Mouse (Mus musculus): ENCODE measurements at regions not wholly inside any gene's neighbourhood (a gene's known extent, or its start where the extent isn't known, plus 50 kb on each side); places are given as distances from the start of the nearest gene placed in this dataset.
"Not testable (repeated sequence)": the region's sequence is repeated elsewhere in the genome, so short reads cannot be mapped to it uniquely, and the experiment has no call there.

DNA sequence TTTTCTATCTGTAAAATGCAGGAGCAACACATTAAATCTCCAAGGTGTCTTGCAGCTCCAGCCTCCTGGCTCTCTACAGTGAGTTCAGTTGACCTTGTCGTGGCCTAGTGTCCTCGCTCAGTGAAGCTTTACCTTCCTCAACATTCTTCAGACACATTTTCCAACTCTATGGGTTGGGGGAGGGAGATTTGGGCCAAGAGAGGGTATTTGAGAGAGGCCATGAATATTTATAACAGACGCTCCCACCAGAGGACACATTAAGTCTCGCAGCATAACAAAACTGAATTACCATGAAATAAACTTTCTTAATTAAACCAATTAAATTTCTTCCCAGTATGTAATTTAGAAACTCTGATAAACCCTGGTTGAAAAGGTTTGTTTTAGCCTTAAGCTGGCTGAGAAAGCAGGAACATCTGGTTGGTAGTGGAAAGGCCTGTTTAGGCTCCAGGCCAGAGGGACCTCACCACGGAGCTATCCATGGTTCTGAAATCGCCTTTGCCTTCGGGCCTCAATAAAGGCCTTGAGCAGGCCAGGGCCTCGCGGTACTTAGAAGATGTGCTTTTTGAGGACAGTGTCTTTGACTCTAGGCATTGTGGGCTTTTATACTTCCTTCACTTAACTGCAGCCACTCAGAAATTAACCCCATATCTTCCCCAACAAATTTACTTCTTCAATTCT lies 109.9 kb downstream of the Dmrta2 start:
- no peak overlapping the region for H3K27ac ChIP-seq
- H3K4me3 ChIP-seq (replicated peaks): no peak overlapping the region
- H3K4me1 ChIP-seq (replicated peaks): no peaks in the 10 kb centered on the region
- H3K4me2 ChIP-seq: no peak overlapping the region
- ATAC-seq (ENCODE audit: insufficient number of reproducible peaks, insufficient read depth, low FRiP score, low TSS enrichment, low read depth): peak; percentile 87
- H3K9ac ChIP-seq (replicated peaks): no peak overlapping the region
- no peaks in the 10 kb centered on the region for H3K36me3 ChIP-seq
- H3K27me3 ChIP-seq: no peaks in the 10 kb centered on the region
- H3K9me3 ChIP-seq: no peaks in the 10 kb centered on the region
- WGBS: 39% methylated on average over 9 of the region's 9 CpGs

DNA sequence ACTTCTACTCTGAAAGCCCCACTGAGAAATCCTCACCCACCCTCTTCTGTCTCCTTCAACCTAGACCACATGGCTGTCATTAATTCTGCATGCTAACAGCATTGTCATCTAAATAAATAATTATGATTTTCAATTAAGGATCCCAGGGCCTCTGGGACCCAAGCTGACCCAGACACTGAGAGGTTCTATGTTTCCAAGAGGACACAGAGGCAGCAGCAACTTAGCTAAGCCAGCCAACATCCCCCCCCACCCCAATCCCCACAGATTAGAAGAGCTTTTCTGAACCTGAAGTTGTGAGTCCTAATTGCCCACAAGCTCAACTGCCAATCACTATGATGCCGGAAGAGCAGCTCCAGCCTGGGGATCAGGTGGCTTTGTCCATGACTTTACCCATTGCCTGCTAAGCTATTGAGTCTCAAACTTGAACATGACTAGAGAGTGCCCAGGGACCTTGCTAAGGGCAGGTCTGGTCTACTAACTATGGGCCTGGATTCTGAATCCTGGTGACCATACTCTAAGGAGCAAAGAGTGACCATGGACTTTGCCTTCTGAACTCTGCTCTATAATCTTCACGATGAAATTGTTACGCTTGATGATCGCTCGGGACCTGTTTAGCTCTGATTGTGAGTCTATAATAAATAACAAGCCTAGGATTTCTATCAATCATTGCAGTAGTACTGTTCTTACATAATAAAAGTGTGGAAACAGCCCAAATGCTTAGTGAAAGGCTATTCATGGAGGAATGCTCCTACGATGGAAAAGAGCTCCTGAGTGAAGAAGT lies 115.4 kb downstream of the Dmrta2 start:
- no peaks in the 10 kb centered on the region for H3K36me3 ChIP-seq
- H3K4me2 ChIP-seq: no peak overlapping the region
- H3K27me3 ChIP-seq: no peaks in the 10 kb centered on the region
- no peak overlapping the region for H3K9ac ChIP-seq (replicated peaks)
- H3K27ac ChIP-seq: no peak overlapping the region
- no peaks in the 10 kb centered on the region for H3K9me3 ChIP-seq
- H3K4me1 ChIP-seq (replicated peaks): no peaks in the 10 kb centered on the region
- no peak for ATAC-seq (ENCODE audit: insufficient number of reproducible peaks, insufficient read depth, low FRiP score, low TSS enrichment, low read depth)
- 92% methylated on average over 6 of the region's 6 CpGs for WGBS
- no peak overlapping the region for H3K4me3 ChIP-seq (replicated peaks)

DNA sequence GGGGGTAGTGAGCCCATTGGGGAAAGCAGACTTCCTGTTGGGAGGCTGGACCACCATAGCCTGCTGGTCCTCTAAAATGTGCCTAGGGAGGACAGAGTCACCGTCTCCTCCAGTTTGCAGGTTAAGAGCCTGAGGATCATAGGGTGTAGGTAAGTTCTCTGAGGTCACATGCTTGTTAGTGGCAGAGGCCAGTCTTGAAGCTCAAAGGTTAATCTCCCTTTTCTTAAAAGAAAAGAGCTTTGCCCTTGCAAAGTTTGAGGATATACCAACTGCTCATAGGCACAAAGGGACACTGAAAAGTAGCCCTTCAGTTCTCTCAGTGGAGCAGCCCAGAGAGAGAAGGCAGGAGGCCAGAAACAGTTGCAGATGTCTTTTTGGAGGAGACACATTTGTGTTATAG lies 116.7 kb downstream of the Dmrta2 start:
- WGBS: 84% methylated on average over 1 of the region's 1 CpGs
- Histone ChIP-seq H3K9ac (replicated peaks) (no peak overlapping the region), H3K4me1 (replicated peaks) (no peaks in the 10 kb centered on the region), H3K9me3 (no peaks in the 10 kb centered on the region), H3K27me3 (no peaks in the 10 kb centered on the region), H3K4me3 (replicated peaks) (no peak overlapping the region), H3K4me2 (no peak overlapping the region), H3K27ac (no peak overlapping the region), H3K36me3 (no peaks in the 10 kb centered on the region)
- no peak for ATAC-seq (ENCODE audit: insufficient number of reproducible peaks, insufficient read depth, low FRiP score, low TSS enrichment, low read depth)

DNA sequence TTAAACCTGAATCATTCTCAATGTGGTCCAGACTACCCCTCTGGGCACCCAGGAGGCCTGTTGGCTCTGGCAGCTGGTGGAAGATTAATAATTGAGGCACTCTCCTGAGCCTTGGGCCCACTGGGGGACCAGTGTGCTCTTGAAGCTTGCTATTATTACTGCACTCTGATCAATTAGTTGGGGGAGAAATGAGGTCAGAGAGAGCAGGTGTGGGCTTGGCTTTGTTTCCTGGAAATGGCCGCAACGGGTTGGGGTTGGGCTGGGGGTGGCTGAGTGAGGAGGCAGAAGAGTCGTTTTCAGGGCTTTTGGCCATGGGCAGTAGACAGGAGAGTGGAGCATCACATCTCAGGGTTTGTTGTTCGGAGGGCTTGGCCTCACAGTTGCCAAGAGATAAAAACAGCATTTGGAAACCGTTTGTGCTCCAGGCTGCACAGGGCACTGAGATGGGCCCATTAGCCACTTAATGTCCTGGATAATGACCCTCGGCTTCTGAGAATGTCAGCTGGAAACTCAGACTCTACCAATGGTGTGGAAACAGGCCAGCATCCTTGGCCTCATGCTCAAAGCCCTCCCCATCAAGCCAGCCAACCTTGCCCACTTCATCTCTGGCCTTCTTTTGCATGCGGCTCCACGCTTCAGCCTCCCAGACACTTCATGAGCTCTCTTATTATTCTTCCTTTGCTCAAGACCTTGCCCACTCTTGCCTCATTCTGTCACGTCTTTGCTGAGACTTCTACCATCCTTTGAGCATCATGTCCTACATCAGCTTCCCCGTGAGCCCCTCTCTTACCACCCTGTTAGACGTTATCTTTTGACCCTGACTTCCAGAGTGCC lies 118.1 kb downstream of the Dmrta2 start:
- no peaks in the 10 kb centered on the region for H3K36me3 ChIP-seq
- H3K9ac ChIP-seq (replicated peaks): no peak overlapping the region
- ATAC-seq (ENCODE audit: insufficient number of reproducible peaks, insufficient read depth, low FRiP score, low TSS enrichment, low read depth): no peak
- H3K4me2 ChIP-seq: no peak overlapping the region
- 72% methylated on average over 11 of the region's 11 CpGs for WGBS
- H3K27me3 ChIP-seq: no peaks in the 10 kb centered on the region
- H3K27ac ChIP-seq: no peak overlapping the region
- no peaks in the 10 kb centered on the region for H3K4me1 ChIP-seq (replicated peaks)
- H3K9me3 ChIP-seq: no peaks in the 10 kb centered on the region
- no peak overlapping the region for H3K4me3 ChIP-seq (replicated peaks)

DNA sequence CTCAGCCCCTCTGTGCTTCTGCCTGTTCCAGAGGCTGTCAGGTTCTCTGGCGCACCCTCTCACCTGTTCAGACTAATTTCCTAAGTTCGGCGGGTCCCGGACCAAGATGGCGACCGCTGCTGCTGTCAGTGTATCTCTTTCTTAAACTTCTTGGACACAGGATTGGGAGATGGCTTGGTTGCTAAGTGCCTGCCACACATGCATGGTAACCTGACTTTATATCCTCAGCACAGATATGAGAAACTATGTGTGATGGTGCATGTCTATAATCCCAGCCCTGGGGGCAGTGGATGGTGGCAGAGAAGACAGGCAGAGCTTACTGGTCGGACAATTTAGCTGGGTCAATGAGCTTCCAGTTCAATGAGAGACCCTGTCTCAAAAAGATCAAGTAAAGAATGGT lies 126.3 kb downstream of the Dmrta2 start:
- WGBS: 92% methylated on average over 6 of the region's 7 CpGs
- H3K27me3 ChIP-seq; H3K9ac ChIP-seq (replicated peaks); H3K4me1 ChIP-seq (replicated peaks); H3K4me3 ChIP-seq (replicated peaks); H3K27ac ChIP-seq; H3K9me3 ChIP-seq; H3K4me2 ChIP-seq; ATAC-seq (ENCODE audit: insufficient number of reproducible peaks, insufficient read depth, low FRiP score, low TSS enrichment, low read depth); H3K36me3 ChIP-seq: not testable (repeated sequence)

DNA sequence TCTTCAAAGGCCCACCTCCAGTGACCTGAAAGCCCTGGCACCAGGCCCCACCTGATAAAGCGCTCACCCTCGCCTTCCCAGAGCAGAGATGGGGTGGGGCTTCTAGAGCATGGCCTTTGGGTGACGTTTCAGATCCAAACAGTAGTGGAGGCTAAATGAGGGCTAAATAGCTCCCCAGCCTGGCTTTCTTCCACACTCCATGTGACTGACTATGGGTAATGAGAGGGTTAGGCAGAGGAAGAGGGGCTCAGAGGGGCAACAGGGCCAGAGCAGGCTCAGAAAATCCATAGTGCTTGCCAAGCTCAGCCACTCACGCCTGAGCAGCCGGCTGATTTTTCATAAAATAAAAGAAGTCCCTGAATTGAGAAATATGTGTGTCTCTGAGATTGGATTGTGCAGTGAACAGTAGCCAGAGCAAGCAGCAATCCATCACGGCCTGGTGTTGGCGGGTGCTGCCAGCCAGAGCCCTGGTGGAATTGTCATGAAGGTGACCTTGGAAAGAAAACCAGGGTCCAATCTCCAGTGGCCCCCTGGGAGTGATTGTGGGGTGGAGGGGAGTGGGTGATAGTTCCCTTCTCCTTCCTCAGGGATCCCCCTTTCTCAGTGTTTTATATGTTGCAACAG lies 128.9 kb downstream of the Dmrta2 start:
- Histone ChIP-seq H3K9me3 (no peaks in the 10 kb centered on the region), H3K27me3 (no peaks in the 10 kb centered on the region), H3K27ac (no peak overlapping the region), H3K4me2 (no peak overlapping the region), H3K4me1 (replicated peaks) (no peaks in the 10 kb centered on the region), H3K4me3 (replicated peaks) (no peak overlapping the region), H3K36me3 (no peaks in the 10 kb centered on the region), H3K9ac (replicated peaks) (no peak overlapping the region)
- 74% methylated on average over 7 of the region's 7 CpGs for WGBS
- no peak for ATAC-seq (ENCODE audit: insufficient number of reproducible peaks, insufficient read depth, low FRiP score, low TSS enrichment, low read depth)

DNA sequence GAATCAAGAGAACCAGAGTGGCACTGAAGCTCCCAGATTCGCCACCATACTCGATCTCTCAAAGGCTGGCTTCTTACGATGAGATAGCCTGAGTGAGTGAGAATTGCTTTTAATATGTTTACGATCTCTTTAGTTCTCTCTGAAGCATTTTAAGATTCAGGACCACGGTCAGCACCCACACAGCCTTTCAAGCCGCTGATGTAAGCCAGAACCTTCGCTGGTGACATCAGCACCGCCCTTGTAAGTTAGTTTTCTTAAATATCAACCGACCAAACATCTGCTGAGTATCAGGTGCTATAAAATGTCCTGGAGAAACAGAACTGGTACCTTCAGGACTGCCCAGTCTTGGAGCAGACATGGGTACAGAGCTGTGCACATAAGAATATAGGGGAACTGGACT lies 141.6 kb downstream of the Dmrta2 start:
- Histone ChIP-seq H3K27me3 (no peaks in the 10 kb centered on the region), H3K4me2 (no peak overlapping the region), H3K9ac (replicated peaks) (no peak overlapping the region), H3K4me3 (replicated peaks) (no peak overlapping the region), H3K9me3 (no peaks in the 10 kb centered on the region), H3K4me1 (replicated peaks) (peaks cover 9% of the 10 kb centered on the region; the same call in 1 of the 2 replicates), H3K36me3 (no peaks in the 10 kb centered on the region), H3K27ac (no peak overlapping the region)
- ATAC-seq (ENCODE audit: insufficient number of reproducible peaks, insufficient read depth, low FRiP score, low TSS enrichment, low read depth): no peak; the same call in 1 of the 2 replicates
- 17% methylated on average over 9 of the region's 9 CpGs for WGBS

DNA sequence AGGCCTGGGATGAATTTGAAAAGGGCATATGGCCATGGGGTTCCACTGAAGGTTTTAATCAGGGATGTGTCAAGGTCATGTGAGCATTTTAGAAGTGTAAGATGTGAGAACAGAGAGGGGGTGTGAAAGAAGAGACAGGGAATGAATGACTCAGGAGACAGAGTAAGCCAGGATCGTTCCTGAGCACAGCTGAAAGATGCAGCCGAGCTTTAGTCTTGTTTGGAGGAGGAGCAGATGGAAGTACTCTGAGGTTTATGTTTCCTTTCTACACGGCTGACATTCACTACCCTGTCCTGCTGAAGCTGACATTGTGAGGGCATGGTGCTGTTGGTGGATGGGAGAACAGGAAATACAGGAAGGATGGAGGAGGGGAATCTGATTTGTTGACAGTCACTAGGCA lies 142.0 kb downstream of the Dmrta2 start:
- 8% methylated on average over 3 of the region's 3 CpGs for WGBS
- no peaks in the 10 kb centered on the region for H3K27me3 ChIP-seq
- H3K36me3 ChIP-seq: no peaks in the 10 kb centered on the region
- no peak overlapping the region for H3K9ac ChIP-seq (replicated peaks)
- no peak overlapping the region for H3K4me3 ChIP-seq (replicated peaks)
- H3K4me2 ChIP-seq: no peak overlapping the region
- H3K27ac ChIP-seq: no peak overlapping the region
- peak; percentile 42; the same call in 1 of the 2 replicates for ATAC-seq (ENCODE audit: insufficient number of reproducible peaks, insufficient read depth, low FRiP score, low TSS enrichment, low read depth)
- no peaks in the 10 kb centered on the region for H3K9me3 ChIP-seq
- peaks cover 9% of the 10 kb centered on the region for H3K4me1 ChIP-seq (replicated peaks)

DNA sequence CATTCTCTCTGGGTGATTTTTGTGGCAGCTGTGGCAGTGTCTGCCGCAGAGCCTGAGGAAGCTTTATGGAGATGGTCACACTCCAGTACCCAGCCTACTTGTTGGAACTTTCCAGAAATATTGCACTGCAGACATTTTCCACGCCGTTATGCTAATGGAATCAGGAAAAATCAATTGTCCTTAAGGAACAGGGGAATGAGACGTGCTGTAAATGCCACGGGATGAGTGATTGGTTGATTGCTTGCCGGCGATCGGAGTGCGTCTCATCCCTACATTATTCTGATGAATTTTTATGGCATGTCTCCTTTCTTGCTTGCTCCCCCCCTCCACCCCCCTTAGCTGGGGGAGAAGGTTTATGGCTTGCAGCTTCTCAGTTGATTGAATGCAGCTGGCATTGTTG lies 142.9 kb downstream of the Dmrta2 start:
- no peak overlapping the region for H3K4me2 ChIP-seq
- H3K4me3 ChIP-seq (replicated peaks): no peak overlapping the region
- peaks cover 18% of the 10 kb centered on the region for H3K4me1 ChIP-seq (replicated peaks)
- no peaks in the 10 kb centered on the region for H3K36me3 ChIP-seq
- 16% methylated on average over 9 of the region's 9 CpGs for WGBS
- H3K9ac ChIP-seq (replicated peaks): no peak overlapping the region
- H3K27me3 ChIP-seq: no peaks in the 10 kb centered on the region
- no peak for ATAC-seq (ENCODE audit: insufficient number of reproducible peaks, insufficient read depth, low FRiP score, low TSS enrichment, low read depth)
- no peak overlapping the region for H3K27ac ChIP-seq
- no peaks in the 10 kb centered on the region for H3K9me3 ChIP-seq

DNA sequence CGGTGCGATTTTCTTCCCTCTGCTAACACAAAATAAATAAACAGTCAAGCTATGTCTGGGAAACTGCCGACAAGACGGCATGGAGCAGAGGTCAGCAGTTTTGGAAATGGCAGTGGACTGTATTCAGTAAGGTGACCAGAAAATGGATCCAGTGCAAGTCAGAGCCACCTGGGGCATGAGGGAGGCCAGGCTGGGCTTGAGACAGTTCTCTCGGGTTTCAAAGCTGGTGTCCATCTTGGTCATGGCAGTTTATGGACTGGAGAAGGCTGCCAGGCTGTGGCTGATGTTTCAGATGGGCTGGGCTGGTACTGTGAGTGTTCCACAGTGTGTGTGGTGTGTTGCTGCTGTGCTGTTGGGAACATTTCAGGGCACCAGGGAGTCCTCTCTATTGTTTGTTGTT lies 143.6 kb downstream of the Dmrta2 start:
- H3K4me2 ChIP-seq: no peak overlapping the region
- H3K36me3 ChIP-seq: no peaks in the 10 kb centered on the region
- WGBS: 22% methylated on average over 5 of the region's 5 CpGs
- peaks cover 18% of the 10 kb centered on the region for H3K4me1 ChIP-seq (replicated peaks)
- no peaks in the 10 kb centered on the region for H3K27me3 ChIP-seq
- no peak for ATAC-seq (ENCODE audit: insufficient number of reproducible peaks, insufficient read depth, low FRiP score, low TSS enrichment, low read depth)
- H3K27ac ChIP-seq: no peak overlapping the region
- no peak overlapping the region for H3K4me3 ChIP-seq (replicated peaks)
- no peaks in the 10 kb centered on the region for H3K9me3 ChIP-seq
- H3K9ac ChIP-seq (replicated peaks): no peak overlapping the region

Data from limb, embryonic 12.5 days (tissue).